ENCODE assay signal across 14 mouse cellular contexts in the genomic region with DNA sequence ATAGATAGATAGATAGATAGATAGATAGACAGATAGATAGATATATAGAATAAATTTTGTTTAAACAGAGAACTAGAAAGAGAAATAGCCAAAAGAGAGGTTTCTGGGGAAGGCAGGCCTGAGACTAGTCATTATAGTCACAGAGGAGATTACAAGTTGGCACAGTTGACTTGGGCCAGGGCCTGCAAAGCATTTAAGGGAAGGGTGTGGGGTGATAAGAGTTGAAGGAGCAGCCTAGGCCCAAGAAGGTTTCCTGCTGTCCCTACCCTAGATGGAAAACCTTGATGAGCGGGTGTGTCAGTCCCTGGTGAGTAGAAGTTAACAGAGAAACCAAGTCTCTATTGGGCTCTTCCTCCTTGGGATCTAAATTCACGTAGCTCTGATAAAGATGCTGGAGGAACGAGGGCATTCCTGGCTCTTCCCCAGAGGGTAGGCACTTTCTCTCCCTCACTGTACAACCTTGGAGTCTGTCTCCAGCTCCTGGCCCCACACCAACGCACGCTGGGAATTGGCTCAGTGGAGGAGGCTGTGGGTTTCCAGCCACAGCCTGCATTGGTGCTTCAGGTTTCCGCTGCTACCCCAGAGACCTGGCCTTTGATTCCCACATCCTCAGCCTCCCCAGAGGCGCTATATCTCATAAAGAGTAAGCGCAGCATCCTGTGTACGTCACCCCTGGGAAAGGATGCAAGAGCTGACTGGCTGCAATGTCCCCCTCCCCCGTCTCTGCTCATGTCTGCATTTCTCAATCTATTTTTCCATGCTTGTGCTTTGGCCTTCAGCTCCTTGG. TPM values are rescaled to one million over a fixed set of nuclear protein-coding genes. Genes with fewer than 3 reads are reported as not detected.
DNase-seq lines count a peak whose midpoint lies in the region; ATAC-seq lines count a peak whose summit lies in the region.
"Had no signal": no experiment of that assay in that cellular context is flagged by ENCODE, and none has a peak within 500 bp of the region (broad histone marks: within the 10 kb centered on the region; RNA-seq: fewer than 3 reads in every experiment).

No protein-coding gene starts in this region.

- no peak overlapping the region for H3K4me2 ChIP-seq in liver, embryonic 12.5 days
- H3K4me2 ChIP-seq: neural tube, embryonic 12.5 days had no signal

- H3K27me3 ChIP-seq in liver, embryonic 12.5 days (replicated peaks) = no peaks in the 10 kb centered on the region
- H3K27me3 ChIP-seq: neural tube, embryonic 12.5 days had no signal

- H3K4me3 ChIP-seq in liver, embryonic 12.5 days = no peak overlapping the region
- H3K4me3 ChIP-seq: neural tube, embryonic 12.5 days had no signal

- peak; percentile 92 for ATAC-seq in CD4-positive, CD25-positive, alpha-beta regulatory T cell, adult 4 months
- ATAC-seq in liver, embryonic 12.5 days = no peak
- ATAC-seq: forebrain, postnatal 0 days had no signal

- H3K36me3 ChIP-seq in liver, embryonic 12.5 days = no peaks in the 10 kb centered on the region
- H3K36me3 ChIP-seq: neural tube, embryonic 12.5 days had no signal

- intact Hi-C loops in gastrocnemius, postnatal 14 days (cut with DNase I; ENCODE audit: low total_unique reads) = no loop called here
- intact Hi-C loops in left cerebral cortex, postnatal 14 days (cut with DNase I) = no loop called here

- WGBS in liver, embryonic 12.5 days (ENCODE audit: insufficient replicate concordance) = 46% methylated on average over 10 of the region's 10 CpGs

- H3K9me3 ChIP-seq in liver, embryonic 12.5 days (replicated peaks) = no peaks in the 10 kb centered on the region
- H3K9me3 ChIP-seq: neural tube, embryonic 12.5 days had no signal

- no peak overlapping the region for H3K27ac ChIP-seq in liver, embryonic 12.5 days
- H3K27ac ChIP-seq: neural tube, embryonic 12.5 days had no signal

- no peak overlapping the region for H3K9ac ChIP-seq in liver, embryonic 12.5 days
- H3K9ac ChIP-seq: forebrain, postnatal 0 days; neural tube, embryonic 12.5 days had no signal

- DNase-seq in gastrocnemius, postnatal 14 days = peak; percentile 45
- DNase-seq in gastrocnemius, postnatal 4 days (ENCODE audit: low spot score in 2 of 2) = no peak
- peak; percentile 86 for DNase-seq in cerebellum, adult 9-11 months
- peak; percentile 91 for DNase-seq in induced T-regulatory cell, adult 2 months (ENCODE audit: low read depth)
- no peak for DNase-seq in left cerebral cortex, postnatal 14 days (ENCODE audit: low spot score in 2 of 2)
- no peak for DNase-seq in right cerebral cortex, adult 2 months (ENCODE audit: low spot score in 2 of 2)
- DNase-seq: embryo, embryonic 11 days; forebrain, postnatal 0 days; lung, postnatal 14 days had no signal

- H3K4me1 ChIP-seq in liver, embryonic 12.5 days = no peaks in the 10 kb centered on the region
- H3K4me1 ChIP-seq: neural tube, embryonic 12.5 days had no signal

RNA-seq across cellular contexts. Expression of a gene that starts 3.1 kb away (rescaled TPM):
- under 1 TPM; 0.27 to 0.51 TPM for total RNA-seq in gastrocnemius, postnatal 14 days (2021)
- total RNA-seq in gastrocnemius, postnatal 4 days (2021) = 1 to 10 TPM; 1.4 to 1.7 TPM
- polyA plus RNA-seq in CD4-positive, CD25-positive, alpha-beta regulatory T cell, adult 4 months (2017; shearing (Covaris generic)) = 100 to 1,000 TPM; 268 to 648 TPM
- 0.05 and 0.07 TPM in 2 replicates for polyA plus RNA-seq in liver, embryonic 12.5 days (2016; fragmentation: Nextera tagmentation; extraction: Ambion mirVana)
- total RNA-seq in left cerebral cortex, postnatal 14 days (2021) = 1 to 10 TPM; 1.1 to 1.5 TPM
- polyA plus RNA-seq: C2C12; kidney, embryonic 14.5 days had no signal

RNA-seq across cellular contexts. Expression of a gene that starts 21.1 kb away (rescaled TPM):
- under 1 TPM; 0.33 to 0.45 TPM for total RNA-seq in gastrocnemius, postnatal 14 days (2021)
- 1 to 10 TPM; 1.2 to 1.3 TPM for total RNA-seq in gastrocnemius, postnatal 4 days (2021)
- not detected for polyA plus RNA-seq in CD4-positive, CD25-positive, alpha-beta regulatory T cell, adult 4 months (2017; shearing (Covaris generic))
- polyA plus RNA-seq in liver, embryonic 12.5 days (2016; fragmentation: Nextera tagmentation; extraction: Ambion mirVana) = 0.08 and 0.17 TPM in 2 replicates
- 100 to 1,000 TPM; 220 to 231 TPM for total RNA-seq in left cerebral cortex, postnatal 14 days (2021)

RNA-seq across cellular contexts. Expression of a gene that starts 26.6 kb away (rescaled TPM):
- under 1 TPM; 0.43 to 0.62 TPM for total RNA-seq in gastrocnemius, postnatal 14 days (2021)
- total RNA-seq in gastrocnemius, postnatal 4 days (2021) = 1 to 10 TPM; 1.1 to 1.2 TPM
- polyA plus RNA-seq in CD4-positive, CD25-positive, alpha-beta regulatory T cell, adult 4 months (2017; shearing (Covaris generic)) = 10 to 100 TPM; 19.0 to 29.0 TPM
- 0.32 and 0.33 TPM in 2 replicates for polyA plus RNA-seq in liver, embryonic 12.5 days (2016; fragmentation: Nextera tagmentation; extraction: Ambion mirVana)
- 1 to 10 TPM; 2.1 to 3.0 TPM for total RNA-seq in left cerebral cortex, postnatal 14 days (2021)

RNA-seq across cellular contexts. Expression of a gene that starts 27.4 kb away (rescaled TPM):
- 10 to 100 TPM; 19.7 to 24.2 TPM for total RNA-seq in gastrocnemius, postnatal 14 days (2021)
- total RNA-seq in gastrocnemius, postnatal 4 days (2021) = 10 to 100 TPM; 57.3 to 62.8 TPM
- polyA plus RNA-seq in CD4-positive, CD25-positive, alpha-beta regulatory T cell, adult 4 months (2017; shearing (Covaris generic)) = under 1 TPM in 1 of 2 experiments, not detected in 1; 0.11 TPM
- polyA plus RNA-seq in liver, embryonic 12.5 days (2016; fragmentation: Nextera tagmentation; extraction: Ambion mirVana) = 5.0 and 5.5 TPM in 2 replicates
- 10 to 100 TPM; 25.9 to 32.9 TPM for total RNA-seq in left cerebral cortex, postnatal 14 days (2021)

RNA-seq across cellular contexts. Expression of a gene that starts 35.0 kb away (rescaled TPM):
- 100 to 1,000 TPM; 225 to 266 TPM for total RNA-seq in gastrocnemius, postnatal 14 days (2021)
- total RNA-seq in gastrocnemius, postnatal 4 days (2021) = 100 to 1,000 TPM; 395 to 409 TPM
- polyA plus RNA-seq in CD4-positive, CD25-positive, alpha-beta regulatory T cell, adult 4 months (2017; shearing (Covaris generic)) = 10 to 100 TPM in 1 of 2 experiments, 1 to 10 TPM in 1; 5.4 to 10.6 TPM
- polyA plus RNA-seq in liver, embryonic 12.5 days (2016; fragmentation: Nextera tagmentation; extraction: Ambion mirVana) = 64.5 and 66.7 TPM in 2 replicates
- 1,000 to 10,000 TPM; 1,161 to 1,212 TPM for total RNA-seq in left cerebral cortex, postnatal 14 days (2021)

Comparison
In these comparisons a context has a peak if more than half of its experiments do, and no peak if none do; other contexts are left out.
1. DNase-seq: peak in gastrocnemius, postnatal 14 days (single experiment), cerebellum, adult 9-11 months (single experiment) and induced T-regulatory cell, adult 2 months (single experiment); none in gastrocnemius, postnatal 4 days (0 of 2), left cerebral cortex, postnatal 14 days (0 of 2) and right cerebral cortex, adult 2 months (0 of 2).
2. RNA of a gene that starts 21.1 kb away (total RNA-seq): 220 to 231 TPM in left cerebral cortex, postnatal 14 days; 1.2 to 1.3 TPM in gastrocnemius, postnatal 4 days and 0.33 to 0.45 TPM in gastrocnemius, postnatal 14 days; every median in the first group is over 10 times any median in the second.